Mouse (Mus musculus): Measurements from ENCODE around the gene 9130230L23Rik. TPM values are rescaled to one million over a fixed set of nuclear protein-coding genes. Genes with fewer than 3 reads are reported as not detected.

The 9130230L23Rik gene
- polyA plus RNA-seq, 1 experiment from 2014 or later: 0.29 TPM

DNA sequence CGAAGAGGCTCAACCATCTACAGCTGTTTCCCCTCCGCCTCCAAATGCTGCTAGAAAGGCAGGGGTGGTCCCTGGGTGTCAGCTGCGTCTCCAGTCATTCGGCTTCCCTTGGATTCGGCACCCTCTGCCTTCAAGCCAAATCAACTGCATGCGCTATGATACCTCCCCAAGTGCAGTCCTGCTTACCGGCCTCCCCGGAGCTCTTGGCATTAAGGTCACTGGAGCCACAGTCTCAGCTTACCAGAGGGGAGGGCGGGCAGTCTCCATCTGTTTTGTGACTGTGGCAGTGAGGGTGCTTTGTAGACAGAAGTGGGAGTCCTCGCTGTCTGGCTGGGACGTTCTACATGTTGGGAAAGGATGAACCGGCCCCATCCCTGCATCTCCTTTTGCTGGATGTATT is 37.0 kb downstream of the 9130230L23Rik start:
- H3K4me3 ChIP-seq: no peak overlapping the region
- no peak for ATAC-seq (ENCODE audit: insufficient number of reproducible peaks, low FRiP score)
- H3K27me3 ChIP-seq (replicated peaks): peaks cover 3% of the 10 kb centered on the region; the same call in 1 of the 2 replicates
- H3K27ac ChIP-seq (ENCODE audit: poor library complexity, severe bottlenecking): no peak overlapping the region
- 54% methylated on average over 12 of the region's 12 CpGs for WGBS
- H3K9me3 ChIP-seq (replicated peaks): no peaks in the 10 kb centered on the region; the same call in 1 of the 2 replicates
- no peaks in the 10 kb centered on the region for H3K36me3 ChIP-seq
- no peaks in the 10 kb centered on the region for H3K4me1 ChIP-seq (replicated peaks)
- H3K4me2 ChIP-seq: no peak overlapping the region
- no peak overlapping the region for H3K9ac ChIP-seq

DNA sequence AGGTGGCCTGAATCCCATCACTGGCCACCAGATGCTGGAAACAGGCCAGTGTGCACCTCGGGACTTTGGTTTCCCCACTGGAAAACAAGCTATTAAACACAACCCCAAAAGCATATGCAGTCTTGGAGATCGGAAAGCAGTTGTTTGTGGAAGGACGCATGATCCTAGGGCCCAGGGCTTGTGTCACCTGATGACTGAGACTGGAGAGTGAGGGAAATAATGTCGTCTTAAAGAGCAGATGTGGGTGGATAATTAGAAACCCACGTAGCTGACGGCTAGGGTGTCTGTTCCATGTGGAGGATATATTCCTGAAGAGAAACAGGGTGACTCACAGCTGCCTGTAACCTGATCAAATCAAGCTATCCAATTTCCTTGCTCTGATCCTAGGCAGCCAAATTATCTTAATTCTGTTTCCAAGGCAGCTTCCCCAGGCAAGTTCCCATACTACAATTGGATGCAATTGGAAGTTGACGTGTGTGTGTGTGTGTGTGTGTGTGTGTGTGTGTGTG is 38.3 kb downstream of the 9130230L23Rik start:
- no peak overlapping the region for H3K4me3 ChIP-seq
- no peak for ATAC-seq (ENCODE audit: insufficient number of reproducible peaks, low FRiP score)
- peaks cover 3% of the 10 kb centered on the region; the same call in 1 of the 2 replicates for H3K27me3 ChIP-seq (replicated peaks)
- WGBS: 60% methylated on average over 7 of the region's 7 CpGs
- H3K4me2 ChIP-seq: no peak overlapping the region
- no peaks in the 10 kb centered on the region for H3K36me3 ChIP-seq
- no peak overlapping the region for H3K9ac ChIP-seq
- no peaks in the 10 kb centered on the region; the same call in 1 of the 2 replicates for H3K9me3 ChIP-seq (replicated peaks)
- H3K4me1 ChIP-seq (replicated peaks): no peaks in the 10 kb centered on the region
- no peak overlapping the region for H3K27ac ChIP-seq (ENCODE audit: poor library complexity, severe bottlenecking)

DNA sequence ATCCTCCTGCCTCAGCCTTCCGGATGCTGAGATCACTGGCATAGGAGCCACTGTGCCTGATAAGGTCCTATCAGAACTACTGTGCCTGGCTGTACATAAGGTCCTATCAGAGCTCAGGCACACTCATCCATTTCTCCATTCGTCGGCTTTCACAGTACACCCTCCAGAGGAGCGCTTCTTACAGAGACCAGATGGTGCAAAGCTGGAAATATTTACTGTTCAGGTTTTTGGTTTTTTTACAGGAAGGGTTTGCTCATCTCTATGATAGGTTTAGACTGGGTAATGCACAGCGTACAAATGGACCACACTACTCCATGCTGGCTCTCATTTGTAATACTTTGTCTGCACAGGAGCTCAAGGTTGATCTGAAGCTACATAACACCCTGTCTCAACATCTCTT is 40.8 kb downstream of the 9130230L23Rik start:
- Histone ChIP-seq H3K9me3 (replicated peaks) (no peaks in the 10 kb centered on the region; the same call in 1 of the 2 replicates), H3K27me3 (replicated peaks) (peaks cover 3% of the 10 kb centered on the region; the same call in 1 of the 2 replicates), H3K4me2 (no peak overlapping the region), H3K9ac (no peak overlapping the region), H3K4me3 (no peak overlapping the region), H3K4me1 (replicated peaks) (no peaks in the 10 kb centered on the region), H3K27ac (ENCODE audit: poor library complexity, severe bottlenecking) (no peak overlapping the region), H3K36me3 (no peaks in the 10 kb centered on the region)
- WGBS: 83% methylated on average over 5 of the region's 5 CpGs
- ATAC-seq (ENCODE audit: insufficient number of reproducible peaks, low FRiP score): no peak

DNA sequence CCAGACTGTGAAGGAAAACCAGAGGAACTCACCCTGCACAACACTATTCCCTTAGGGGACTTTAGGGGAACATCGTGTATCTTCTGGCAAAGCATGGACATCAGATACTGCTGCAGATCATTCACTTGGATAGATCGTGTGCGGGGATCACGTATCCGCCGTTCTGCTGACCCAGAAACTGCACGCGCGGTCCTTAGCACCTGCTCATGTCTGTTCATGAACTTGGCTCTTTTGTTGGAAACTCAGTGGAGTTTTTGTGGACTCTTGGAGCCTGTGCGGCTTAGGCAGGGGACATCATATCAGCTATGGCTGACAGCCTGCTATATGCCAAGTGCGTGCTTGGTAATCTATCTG is 43.5 kb downstream of the 9130230L23Rik start:
- no peak for ATAC-seq (ENCODE audit: insufficient number of reproducible peaks, low FRiP score)
- Histone ChIP-seq H3K4me2 (no peak overlapping the region), H3K4me1 (replicated peaks) (0 out of 2 replicates have a peak, but pooled peaks cover 4% of the 10 kb centered on the region), H3K27me3 (replicated peaks) (no peaks in the 10 kb centered on the region), H3K9me3 (replicated peaks) (no peaks in the 10 kb centered on the region), H3K27ac (ENCODE audit: poor library complexity, severe bottlenecking) (no peak overlapping the region), H3K4me3 (no peak overlapping the region), H3K9ac (no peak overlapping the region), H3K36me3 (no peaks in the 10 kb centered on the region)
- WGBS: 82% methylated on average over 11 of the region's 11 CpGs

DNA sequence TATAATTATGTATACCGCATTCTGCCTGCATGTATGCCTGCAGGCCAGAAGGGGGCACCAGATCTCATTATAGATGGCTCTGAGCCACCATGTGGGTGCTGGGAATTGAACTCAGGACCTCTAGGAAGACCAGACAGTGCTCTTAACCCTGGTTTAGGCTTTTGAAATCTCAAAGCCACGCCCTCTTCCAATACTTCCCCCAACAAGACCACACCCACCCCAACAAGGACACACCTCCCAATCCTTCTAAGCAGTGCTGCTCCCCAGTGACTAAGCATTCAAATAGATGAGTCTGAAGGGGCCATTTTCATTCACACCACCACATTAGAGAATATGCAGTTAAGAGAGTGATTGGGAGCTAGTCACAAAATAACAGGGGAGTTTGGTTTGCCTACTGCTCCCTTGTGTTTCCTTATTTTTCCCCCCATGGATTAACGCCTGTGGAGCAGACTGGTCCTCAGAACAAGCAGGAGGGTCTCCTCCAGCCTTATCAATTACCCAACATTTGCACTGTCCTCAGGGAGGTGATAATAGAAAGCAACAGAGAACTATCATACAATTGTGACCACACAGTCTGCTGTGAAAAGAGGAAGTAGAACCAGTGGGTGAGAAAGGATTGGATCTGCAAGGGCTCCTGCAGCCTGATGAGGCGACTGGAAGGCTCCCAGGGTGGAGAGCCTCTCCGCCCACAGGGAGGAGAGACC is 44.0 kb downstream of the 9130230L23Rik start:
- no peak for ATAC-seq (ENCODE audit: insufficient number of reproducible peaks, low FRiP score)
- Histone ChIP-seq H3K4me1 (replicated peaks) (peaks cover 8% of the 10 kb centered on the region), H3K36me3 (no peaks in the 10 kb centered on the region), H3K27me3 (replicated peaks) (no peaks in the 10 kb centered on the region), H3K9me3 (replicated peaks) (no peaks in the 10 kb centered on the region), H3K4me3 (no peak overlapping the region), H3K9ac (no peak overlapping the region), H3K27ac (ENCODE audit: poor library complexity, severe bottlenecking) (no peak overlapping the region), H3K4me2 (no peak overlapping the region)
- 64% methylated on average over 5 of the region's 5 CpGs for WGBS

DNA sequence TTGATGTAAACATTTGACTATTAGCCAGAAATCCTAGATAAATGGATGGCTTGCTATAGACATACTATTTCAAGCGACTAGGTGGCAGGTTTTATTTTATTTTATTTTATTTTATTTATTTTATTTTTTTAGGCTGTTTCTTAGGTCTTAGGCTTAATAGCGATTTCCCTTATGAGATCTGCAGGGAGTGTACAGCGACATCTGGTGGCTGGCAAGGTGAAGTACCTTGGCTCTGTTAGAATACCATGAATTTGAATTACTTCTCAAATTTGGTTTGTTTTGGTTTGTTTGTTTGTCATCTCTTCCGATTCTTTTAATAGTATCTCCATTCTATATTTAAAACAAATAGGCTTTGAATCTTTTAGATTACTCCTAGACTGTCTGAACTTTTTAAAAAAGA is 45.5 kb downstream of the 9130230L23Rik start:
- H3K4me3 ChIP-seq: no peak overlapping the region
- H3K27me3 ChIP-seq (replicated peaks): no peaks in the 10 kb centered on the region
- H3K9ac ChIP-seq: no peak overlapping the region
- H3K4me1 ChIP-seq (replicated peaks): peaks cover 13% of the 10 kb centered on the region
- ATAC-seq (ENCODE audit: insufficient number of reproducible peaks, low FRiP score): no peak
- H3K27ac ChIP-seq (ENCODE audit: poor library complexity, severe bottlenecking): no peak overlapping the region
- H3K9me3 ChIP-seq (replicated peaks): no peaks in the 10 kb centered on the region
- H3K36me3 ChIP-seq: no peaks in the 10 kb centered on the region
- H3K4me2 ChIP-seq: no peak overlapping the region
- WGBS: 5% methylated on average over 4 of the region's 4 CpGs

DNA sequence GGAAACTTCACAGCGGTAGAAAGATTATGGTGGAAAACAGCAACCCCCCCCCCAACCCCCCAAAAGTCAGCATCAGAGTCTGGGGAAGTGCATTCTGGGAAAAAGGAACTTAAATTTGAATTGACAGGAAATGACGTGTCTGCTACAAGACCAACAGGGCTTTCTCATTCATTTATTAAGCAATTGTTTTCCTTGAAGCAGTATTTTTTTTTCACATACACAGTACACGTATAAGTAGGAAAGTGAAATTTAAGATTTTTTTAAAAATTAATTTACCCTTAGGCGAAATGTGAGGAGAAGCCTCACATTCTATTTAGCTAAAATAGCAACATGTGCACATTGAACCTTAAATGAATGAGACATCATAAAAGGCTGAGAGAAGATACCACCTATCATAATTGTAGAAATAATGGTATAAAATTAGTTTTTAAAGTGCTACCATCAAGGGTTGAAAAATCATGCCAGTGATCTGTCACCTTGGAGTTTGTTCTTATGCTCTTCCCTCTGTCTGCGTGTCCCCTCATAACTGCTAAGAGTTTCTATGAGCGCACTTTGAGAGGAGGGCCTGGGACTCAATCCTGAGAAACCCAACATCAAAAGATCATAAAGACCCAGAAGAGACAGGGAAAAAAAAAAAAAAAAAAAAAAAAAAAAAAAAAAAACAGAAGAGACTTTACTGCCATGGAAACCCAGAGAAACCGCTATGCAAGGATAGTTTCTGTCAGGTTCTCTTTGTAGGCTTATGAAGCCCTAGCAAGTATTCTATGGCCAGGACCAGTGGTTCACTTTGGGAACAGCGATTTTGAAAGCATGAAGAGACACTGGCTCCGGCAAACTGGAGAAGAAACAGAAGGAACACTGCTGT is 47.7 kb downstream of the 9130230L23Rik start:
- peak overlapping the region; percentile 47 for H3K4me3 ChIP-seq
- H3K9me3 ChIP-seq (replicated peaks): no peaks in the 10 kb centered on the region
- peaks cover 13% of the 10 kb centered on the region for H3K4me1 ChIP-seq (replicated peaks)
- peak overlapping the region; percentile 70 for H3K4me2 ChIP-seq
- H3K36me3 ChIP-seq: no peaks in the 10 kb centered on the region
- H3K9ac ChIP-seq: no peak overlapping the region
- H3K27ac ChIP-seq (ENCODE audit: poor library complexity, severe bottlenecking): 0 out of 2 replicates have a peak overlapping the region, but pooled peaks have one; percentile 33
- no peak for ATAC-seq (ENCODE audit: insufficient number of reproducible peaks, low FRiP score)
- no peaks in the 10 kb centered on the region for H3K27me3 ChIP-seq (replicated peaks)
- 76% methylated on average over 9 of the region's 9 CpGs for WGBS

DNA sequence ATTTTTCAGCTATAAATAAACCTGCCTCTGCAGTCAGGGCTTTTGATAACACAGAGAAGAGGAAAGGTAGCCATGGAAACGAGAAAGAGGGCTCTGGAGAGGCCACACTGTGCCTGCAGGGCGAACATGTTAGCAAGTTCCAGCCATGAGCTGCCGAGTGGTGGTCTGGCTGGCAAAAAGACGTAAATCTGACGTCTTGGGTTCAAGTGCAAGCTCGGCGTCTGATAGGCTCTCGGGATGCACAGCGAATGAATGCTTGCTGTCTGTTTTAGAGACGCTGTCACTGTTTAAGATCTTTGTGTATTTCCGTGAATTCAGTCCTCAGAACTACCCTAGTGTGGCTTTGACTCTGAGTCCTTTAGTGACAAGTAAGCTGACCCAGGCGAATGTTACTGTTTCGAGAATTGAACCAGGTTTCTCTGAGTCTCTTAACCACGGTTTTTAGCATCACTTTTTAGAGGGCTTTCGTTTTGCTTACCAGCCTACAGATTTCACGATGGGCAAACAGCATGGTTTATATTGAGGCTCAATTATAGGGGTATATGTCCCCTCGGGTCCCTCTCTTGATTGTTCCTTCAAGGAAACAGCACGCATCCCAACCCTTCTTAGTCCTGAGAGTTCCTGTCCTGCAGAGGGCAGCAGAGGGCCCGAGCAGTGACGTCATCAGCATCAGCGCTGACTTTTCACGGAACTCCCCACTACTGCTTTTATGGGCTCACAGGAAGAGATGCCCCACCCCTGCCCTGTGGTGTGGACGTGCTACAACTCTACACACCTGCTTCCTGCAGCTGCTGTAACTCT is 48.5 kb downstream of the 9130230L23Rik start:
- H3K27ac ChIP-seq (ENCODE audit: poor library complexity, severe bottlenecking): peak overlapping the region; percentile 33; the same call in 1 of the 2 replicates
- peak; percentile 22 for ATAC-seq (ENCODE audit: insufficient number of reproducible peaks, low FRiP score)
- 28% methylated on average over 23 of the region's 23 CpGs for WGBS
- no peaks in the 10 kb centered on the region for H3K27me3 ChIP-seq (replicated peaks)
- H3K36me3 ChIP-seq: no peaks in the 10 kb centered on the region
- no peak overlapping the region for H3K9ac ChIP-seq
- peaks cover 13% of the 10 kb centered on the region for H3K4me1 ChIP-seq (replicated peaks)
- no peaks in the 10 kb centered on the region for H3K9me3 ChIP-seq (replicated peaks)
- H3K4me2 ChIP-seq: peak overlapping the region; percentile 70
- peak overlapping the region; percentile 47 for H3K4me3 ChIP-seq

DNA sequence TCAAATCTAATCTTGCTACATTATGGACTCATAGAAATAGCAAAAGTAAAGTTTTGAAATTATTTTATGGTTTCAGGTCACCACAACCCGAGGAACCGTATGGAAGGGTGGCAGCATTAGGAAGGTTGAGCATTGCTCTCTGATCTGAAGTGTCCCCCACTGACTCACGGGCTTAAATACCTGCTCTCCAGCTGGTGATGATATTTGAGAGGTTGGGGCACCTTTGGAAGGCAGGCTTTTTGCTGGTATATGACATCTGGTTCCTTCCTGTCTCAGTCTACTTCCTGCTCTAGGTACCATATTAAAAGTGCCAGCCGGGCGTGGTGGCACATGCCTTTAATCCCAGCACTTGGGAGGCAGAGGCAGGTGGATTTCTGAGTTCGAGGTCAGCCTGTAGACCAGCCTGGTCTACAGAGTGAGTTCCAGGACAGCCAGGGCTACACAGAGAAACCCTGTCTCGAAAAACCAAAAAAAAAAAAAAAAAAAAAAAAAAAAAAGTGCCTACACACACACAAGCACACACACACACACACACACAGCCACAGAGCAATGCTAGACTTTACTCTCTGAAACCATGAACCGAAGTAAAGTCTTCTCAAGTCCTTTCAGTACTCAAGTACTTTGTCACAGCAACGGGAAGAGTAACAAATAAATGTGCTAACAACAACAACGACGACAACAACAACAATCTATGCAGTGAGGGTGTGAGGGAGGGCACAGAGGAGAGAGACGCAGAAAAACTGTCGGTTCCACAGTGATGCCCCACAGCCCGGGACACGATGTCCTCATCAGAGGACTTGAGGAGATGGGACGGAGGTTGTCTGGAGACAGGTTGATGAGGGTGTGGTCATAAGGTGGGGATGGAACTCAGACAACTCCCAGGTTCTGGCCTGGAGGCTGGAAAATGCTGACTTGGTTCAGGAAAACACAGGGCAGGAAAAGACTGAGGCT is 49.7 kb downstream of the 9130230L23Rik start:
- peak overlapping the region; percentile 70 for H3K4me2 ChIP-seq
- H3K9me3 ChIP-seq (replicated peaks): no peaks in the 10 kb centered on the region
- peak overlapping the region; percentile 33; the same call in 1 of the 2 replicates for H3K27ac ChIP-seq (ENCODE audit: poor library complexity, severe bottlenecking)
- 86% methylated on average over 16 of the region's 16 CpGs for WGBS
- ATAC-seq (ENCODE audit: insufficient number of reproducible peaks, low FRiP score): 0 out of 2 replicates have a peak, but pooled peaks have one; percentile 13
- H3K4me3 ChIP-seq: peak overlapping the region; percentile 47
- H3K36me3 ChIP-seq: no peaks in the 10 kb centered on the region
- peaks cover 13% of the 10 kb centered on the region for H3K4me1 ChIP-seq (replicated peaks)
- H3K27me3 ChIP-seq (replicated peaks): no peaks in the 10 kb centered on the region
- H3K9ac ChIP-seq: no peak overlapping the region

DNA sequence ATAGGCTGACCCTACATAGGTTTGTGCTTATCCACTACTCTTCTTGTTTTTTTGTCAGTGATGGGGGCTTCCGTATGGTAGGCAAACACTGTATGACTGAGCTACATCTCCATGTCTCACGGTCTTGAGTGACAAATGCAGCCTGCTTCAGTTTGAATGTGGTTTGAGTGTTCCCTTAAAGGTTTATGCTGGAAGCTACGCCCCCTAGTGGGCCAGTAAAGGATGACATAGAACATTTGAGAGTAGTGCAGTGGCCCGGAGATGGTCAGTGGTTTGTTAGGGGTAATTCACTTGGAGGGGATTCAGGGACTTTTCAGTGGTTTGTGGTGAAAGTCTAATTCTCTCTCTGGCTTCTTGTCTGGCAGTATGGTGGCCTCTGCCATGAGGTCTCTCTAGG is 52.6 kb downstream of the 9130230L23Rik start:
- no peak for ATAC-seq (ENCODE audit: insufficient number of reproducible peaks, low FRiP score)
- Histone ChIP-seq H3K27me3 (replicated peaks) (no peaks in the 10 kb centered on the region), H3K4me3 (no peak overlapping the region), H3K4me2 (no peak overlapping the region), H3K36me3 (no peaks in the 10 kb centered on the region), H3K9ac (no peak overlapping the region), H3K9me3 (replicated peaks) (no peaks in the 10 kb centered on the region), H3K4me1 (replicated peaks) (peaks cover 13% of the 10 kb centered on the region), H3K27ac (ENCODE audit: poor library complexity, severe bottlenecking) (no peak overlapping the region)
- WGBS: 62% methylated on average over 4 of the region's 4 CpGs

Data from heart, embryonic 12.5 days (tissue).